Mouse (Mus musculus) kidney, adult 2 months (tissue): ENCODE results near the gene Gm37240.

ENCODE experiments used
- CTCF ChIP-seq: fragments of 200-500 bp; conservative IDR thresholded peaks from 2 replicates; pipeline ENCODE4 v1.5.1; 2011; ENCODE audit warnings: low read depth, mild to moderate bottlenecking, control low read depth, low read length, moderate library complexity, mixed read lengths; ENCODE audit not compliant: insufficient read depth, insufficient read length
- POLR2A ChIP-seq: fragments of 200-500 bp; IDR thresholded peaks from one replicate; pipeline ENCODE4 v1.6.1; 2011; ENCODE audit warnings: low read depth, low read length, control low read depth

DNA sequence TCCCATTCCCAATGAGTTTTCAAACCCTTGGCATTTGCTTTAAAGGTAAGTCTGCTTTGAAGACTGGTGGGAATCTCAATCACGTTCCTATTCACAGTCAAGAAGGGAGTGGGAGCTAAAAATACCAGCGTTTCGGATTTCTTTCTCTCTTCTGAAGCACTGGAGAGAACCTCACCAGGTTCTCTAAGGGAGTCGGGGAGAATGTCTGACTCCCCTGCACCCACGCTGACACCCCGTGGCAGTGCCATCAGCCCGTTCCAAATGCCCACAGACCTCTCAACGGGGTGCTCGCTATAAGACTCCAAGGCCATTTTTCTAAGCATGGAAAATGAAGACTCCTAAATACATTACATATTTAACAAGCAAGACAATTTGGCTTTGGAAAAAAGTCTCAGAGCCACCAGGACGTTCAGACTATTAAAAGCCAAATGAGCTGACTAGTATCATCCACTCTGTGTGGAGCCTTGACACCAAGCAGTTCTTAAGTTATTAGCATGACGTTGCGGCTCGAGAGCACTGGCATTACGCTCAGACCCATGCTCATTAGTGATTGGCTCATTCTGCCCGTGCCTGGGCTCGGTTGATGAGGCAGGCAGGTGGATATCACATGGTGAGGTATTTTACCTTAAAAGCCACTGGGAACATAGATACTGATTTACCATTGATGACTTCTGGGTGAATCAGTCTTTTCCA is 508.5 kb downstream of the Gm37240 start:
- TF ChIP-seq CTCF: no peak
- TF ChIP-seq POLR2A: no peak
